Mouse (Mus musculus): ENCODE measurements around the gene Zfp598. TPM values are rescaled to one million over a fixed set of nuclear protein-coding genes. Genes with fewer than 3 reads are reported as not detected.
"Not testable (repeated sequence)": the region's sequence is repeated elsewhere in the genome, so short reads cannot be mapped to it uniquely, and the experiment has no call there.

Gene Zfp598
- polyA plus RNA-seq, 1 experiment from 2014 or later: 24.7 TPM

DNA sequence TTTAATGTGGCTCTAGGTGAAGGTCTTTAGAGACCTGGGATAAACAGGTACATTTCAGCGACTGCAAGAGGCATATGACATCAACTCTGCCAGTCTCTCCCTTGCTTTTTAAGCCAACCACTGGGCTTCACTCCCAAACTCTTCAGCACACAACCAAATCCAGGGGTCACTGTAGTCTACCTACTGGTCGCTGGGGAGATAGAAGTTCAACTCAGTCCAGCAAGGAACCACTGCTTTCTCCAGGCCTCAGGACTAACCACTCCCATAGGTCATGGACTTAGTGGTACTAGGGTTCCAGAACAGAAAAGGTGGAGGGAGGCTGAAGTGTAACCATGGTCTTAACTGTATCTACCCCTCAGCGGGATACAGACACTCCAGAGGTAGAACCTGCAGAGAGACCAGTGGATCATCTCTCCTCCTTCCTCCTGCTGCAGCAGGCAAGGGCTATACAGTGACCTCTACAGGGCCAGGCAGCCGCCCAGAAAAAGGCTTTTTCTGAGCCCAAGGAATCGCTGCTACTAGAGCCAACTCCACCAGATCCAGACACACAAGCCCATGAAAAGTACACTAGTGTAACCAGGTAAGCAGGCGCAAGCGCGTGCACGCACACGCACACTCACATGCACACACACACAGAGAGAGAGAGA is 20.6 kb upstream of the Zfp598 start:
- Histone ChIP-seq H3K4me3 (peak overlapping the region; percentile 80), H3K9me3 (no peaks in the 10 kb centered on the region), H3K27ac (no peak overlapping the region), H3K36me3 (peaks cover 32% of the 10 kb centered on the region), H3K27me3 (0 out of 2 replicates have a peak, but pooled peaks cover 3% of the 10 kb centered on the region), H3K4me2 (replicated peaks) (peak overlapping the region; percentile 86), H3K9ac (peak overlapping the region; percentile 90), H3K4me1 (peaks cover 54% of the 10 kb centered on the region)
- 69% methylated on average over 10 of the region's 10 CpGs for WGBS
- no peak for ATAC-seq (ENCODE audit: low FRiP score, low read depth)

- H3K4me1 ChIP-seq: peaks cover 46% of the 10 kb centered on the region
- peak overlapping the region; percentile 67 for H3K27ac ChIP-seq
- H3K27me3 ChIP-seq: 0 out of 2 replicates have a peak, but pooled peaks cover 3% of the 10 kb centered on the region
- peak overlapping the region; percentile 90 for H3K9ac ChIP-seq
- peaks cover 25% of the 10 kb centered on the region for H3K36me3 ChIP-seq
- peak; percentile 58 for ATAC-seq (ENCODE audit: low FRiP score, low read depth)
- peak overlapping the region; percentile 80 for H3K4me3 ChIP-seq
- no peaks in the 10 kb centered on the region for H3K9me3 ChIP-seq
- under 1% methylated on average over 35 of the region's 35 CpGs for WGBS
- peak overlapping the region; percentile 86 for H3K4me2 ChIP-seq (replicated peaks)
Observed at GRCm38 (mm10) chr17:24649581-24650069, 19.9 kb upstream of the Zfp598 start.

GRCm38 (mm10) chr17:24650070-24650616 is 19.3 kb upstream of the Zfp598 start, which contains the start of gene Slc9a3r2:
Slc9a3r2 (minus strand) TSS chr17:24650327.
- H3K9ac ChIP-seq: peak within 1 kb of the TSS; percentile 90
- 0% methylated on average over 37 of the region's 41 CpGs for WGBS
- H3K4me3 ChIP-seq: peak within 1 kb of the TSS; percentile 80
- peak; percentile 83 for ATAC-seq (ENCODE audit: low FRiP score, low read depth)
- H3K36me3 ChIP-seq: peaks cover 22% of the 10 kb centered on the region
- H3K4me1 ChIP-seq: peaks cover 41% of the 10 kb centered on the region
- H3K27me3 ChIP-seq: 0 out of 2 replicates have a peak, but pooled peaks cover 3% of the 10 kb centered on the region
- H3K4me2 ChIP-seq (replicated peaks): peak within 1 kb of the TSS; percentile 86
- H3K9me3 ChIP-seq: no peaks in the 10 kb centered on the region
- peak within 1 kb of the TSS; percentile 67 for H3K27ac ChIP-seq

- Histone ChIP-seq H3K27ac (0 out of 2 replicates have a peak overlapping the region, but pooled peaks have one; percentile 3), H3K4me1 (peaks cover 35% of the 10 kb centered on the region), H3K4me2 (replicated peaks) (peak overlapping the region; percentile 86), H3K27me3 (0 out of 2 replicates have a peak, but pooled peaks cover 3% of the 10 kb centered on the region), H3K4me3 (peak overlapping the region; percentile 80; the same call in 1 of the 2 replicates), H3K9ac (peak overlapping the region; percentile 90; the same call in 1 of the 2 replicates), H3K36me3 (peaks cover 17% of the 10 kb centered on the region), H3K9me3 (no peaks in the 10 kb centered on the region)
- WGBS: 79% methylated on average over 4 of the region's 4 CpGs
- ATAC-seq (ENCODE audit: low FRiP score, low read depth): no peak
Observed at GRCm38 (mm10) chr17:24650766-24651165, 18.7 kb upstream of the Zfp598 start.

DNA sequence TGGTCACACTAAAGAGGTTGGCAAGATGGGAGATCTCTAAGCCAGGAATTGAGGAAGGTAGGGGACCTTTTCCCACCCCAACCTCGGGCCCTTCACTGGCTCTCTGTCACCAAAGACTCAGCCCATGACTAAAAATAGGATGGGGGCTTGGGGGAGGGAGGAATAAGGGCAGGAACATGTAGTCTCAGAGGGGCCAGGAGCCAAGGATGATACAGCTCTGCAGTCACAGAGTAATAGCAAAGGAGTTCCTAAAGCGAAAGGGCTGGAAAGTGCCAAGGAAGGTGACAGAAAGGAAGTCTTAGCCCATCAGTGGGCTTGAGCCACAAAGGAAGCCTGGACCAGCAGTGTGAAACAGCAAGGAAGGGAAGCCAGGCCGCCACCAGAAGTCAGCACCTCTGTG is 17.7 kb upstream of the Zfp598 start:
- H3K4me2 ChIP-seq (replicated peaks): no peak overlapping the region
- H3K27ac ChIP-seq: no peak overlapping the region
- peaks cover 11% of the 10 kb centered on the region for H3K27me3 ChIP-seq
- H3K4me3 ChIP-seq: no peak overlapping the region
- H3K9me3 ChIP-seq: no peaks in the 10 kb centered on the region
- peaks cover 32% of the 10 kb centered on the region for H3K4me1 ChIP-seq
- WGBS: 61% methylated on average over 3 of the region's 3 CpGs
- H3K36me3 ChIP-seq: peaks cover 6% of the 10 kb centered on the region
- no peak for ATAC-seq (ENCODE audit: low FRiP score, low read depth)
- H3K9ac ChIP-seq: no peak overlapping the region

DNA sequence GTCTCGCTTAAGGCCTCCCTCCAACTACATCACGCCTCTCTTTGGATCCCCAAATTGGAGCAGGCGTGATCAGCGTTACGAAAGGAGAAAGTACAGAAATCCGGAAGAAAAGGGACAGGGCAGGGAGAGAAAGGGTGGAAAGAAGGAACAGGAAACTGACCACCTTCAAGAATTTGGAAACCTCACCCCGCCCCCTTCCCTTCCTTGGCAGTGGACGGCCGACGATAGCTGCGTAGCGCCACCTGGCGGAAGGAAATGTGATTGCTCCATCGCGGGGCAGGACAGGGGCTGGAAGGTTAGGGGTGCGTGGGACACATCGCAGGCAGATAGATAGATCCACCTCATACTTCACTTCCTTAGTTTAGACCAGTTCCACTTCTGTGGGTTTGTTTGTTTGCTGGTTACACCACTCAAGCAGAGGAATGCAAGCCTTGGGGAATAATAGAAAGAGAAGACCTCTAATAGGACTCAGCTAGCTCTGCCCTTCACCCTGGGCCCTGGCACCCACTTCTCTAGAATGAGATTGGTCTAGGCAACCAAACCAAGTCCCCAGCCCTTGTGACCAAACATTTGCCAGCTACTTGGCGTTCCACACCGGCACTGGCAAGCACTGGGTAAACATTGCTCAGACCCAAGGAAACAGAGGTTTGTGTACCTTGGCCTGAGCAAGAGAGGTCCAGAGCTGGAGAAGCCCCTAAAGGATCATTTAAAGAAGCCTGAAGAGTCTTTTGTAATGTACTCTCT is 15.3 kb upstream of the Zfp598 start:
- no peaks in the 10 kb centered on the region for H3K36me3 ChIP-seq
- H3K27me3 ChIP-seq: peaks cover 34% of the 10 kb centered on the region
- H3K4me3 ChIP-seq: peak overlapping the region; percentile 38
- H3K4me1 ChIP-seq: peaks cover 27% of the 10 kb centered on the region
- peak; percentile 61 for ATAC-seq (ENCODE audit: low FRiP score, low read depth)
- WGBS: 4% methylated on average over 19 of the region's 19 CpGs
- H3K9ac ChIP-seq: peak overlapping the region; percentile 58
- H3K27ac ChIP-seq: peak overlapping the region; percentile 44; the same call in 1 of the 2 replicates
- H3K9me3 ChIP-seq: no peaks in the 10 kb centered on the region
- peak overlapping the region; percentile 67 for H3K4me2 ChIP-seq (replicated peaks)

GRCm38 (mm10) chr17:24654969-24655368 is 14.5 kb upstream of the Zfp598 start:
- H3K36me3 ChIP-seq: no peaks in the 10 kb centered on the region
- no peak for ATAC-seq (ENCODE audit: low FRiP score, low read depth)
- WGBS: 70% methylated on average over 4 of the region's 4 CpGs
- no peak overlapping the region for H3K4me2 ChIP-seq (replicated peaks)
- H3K27me3 ChIP-seq: peaks cover 43% of the 10 kb centered on the region
- H3K9me3 ChIP-seq: no peaks in the 10 kb centered on the region
- H3K27ac ChIP-seq: no peak overlapping the region
- no peak overlapping the region for H3K9ac ChIP-seq
- peaks cover 22% of the 10 kb centered on the region for H3K4me1 ChIP-seq
- no peak overlapping the region for H3K4me3 ChIP-seq

DNA sequence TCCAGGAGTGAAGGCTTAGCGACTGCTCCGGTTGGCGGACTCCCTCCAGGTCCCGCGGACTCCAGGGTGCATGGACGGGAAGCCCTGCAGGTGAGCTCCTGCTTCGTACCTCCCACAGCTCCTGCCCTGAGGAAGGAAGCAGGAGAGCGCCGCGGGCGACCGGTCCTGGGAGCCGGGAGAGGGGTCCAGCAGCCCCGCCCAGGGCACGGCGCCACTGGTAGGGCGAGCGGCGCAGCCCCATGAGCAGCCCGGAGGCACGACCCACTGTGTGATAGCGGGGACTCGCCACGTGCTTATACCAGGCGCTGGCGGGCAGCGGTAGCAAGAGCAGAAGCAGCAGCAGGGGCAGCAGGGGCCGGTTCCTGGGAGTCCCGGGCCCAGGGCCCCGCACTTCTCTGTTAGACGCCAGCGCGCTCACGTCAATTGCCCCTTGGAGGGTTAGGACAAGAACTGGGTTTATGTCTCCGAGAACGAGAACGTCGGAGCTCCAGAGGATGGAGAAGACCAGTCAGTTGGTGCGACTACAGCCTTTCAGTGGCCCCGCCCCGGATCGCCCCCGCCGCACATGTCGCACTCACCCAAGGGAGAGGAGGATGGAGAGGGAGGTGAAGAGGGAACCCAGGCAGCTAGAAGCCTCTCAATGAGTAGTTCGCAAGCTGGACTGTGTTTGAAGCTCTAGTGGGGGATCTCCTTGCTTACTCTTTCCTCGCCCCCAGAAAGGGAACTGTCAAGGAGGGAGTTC is 11.3 kb upstream of the Zfp598 start, which contains the start of gene Npw:
Gene Npw (minus strand): TSS at position 441 of the 742 bp plus-strand sequence.
- H3K9me3 ChIP-seq: no peaks in the 10 kb centered on the region
- peak within 1 kb of the TSS; percentile 53 for H3K4me3 ChIP-seq
- no peak within 1 kb of the TSS for H3K27ac ChIP-seq
- WGBS: 2% methylated on average over 47 of the region's 47 CpGs
- peak within 1 kb of the TSS; percentile 96 for H3K4me2 ChIP-seq (replicated peaks)
- H3K9ac ChIP-seq: peak within 1 kb of the TSS; percentile 73
- H3K36me3 ChIP-seq: no peaks in the 10 kb centered on the region
- ATAC-seq (ENCODE audit: low FRiP score, low read depth): peak; percentile 17
- peaks cover 50% of the 10 kb centered on the region for H3K27me3 ChIP-seq
- peaks cover 16% of the 10 kb centered on the region for H3K4me1 ChIP-seq

GRCm38 (mm10) chr17:24667011-24667410 is 2.5 kb upstream of the Zfp598 start:
- H3K36me3 ChIP-seq; H3K27ac ChIP-seq; H3K4me3 ChIP-seq; H3K9me3 ChIP-seq; ATAC-seq (ENCODE audit: low FRiP score, low read depth); H3K27me3 ChIP-seq; H3K4me2 ChIP-seq (replicated peaks); H3K9ac ChIP-seq: not testable (repeated sequence)
- 66% methylated on average over 7 of the region's 7 CpGs for WGBS
- peaks cover 26% of the 10 kb centered on the region for H3K4me1 ChIP-seq

GRCm38 (mm10) chr17:24667416-24667815 is 2.1 kb upstream of the Zfp598 start:
- peaks cover 30% of the 10 kb centered on the region for H3K4me1 ChIP-seq
- no peaks in the 10 kb centered on the region for H3K36me3 ChIP-seq
- H3K4me2 ChIP-seq (replicated peaks): no peak overlapping the region
- no peaks in the 10 kb centered on the region for H3K27me3 ChIP-seq
- no peak overlapping the region for H3K9ac ChIP-seq
- H3K9me3 ChIP-seq: no peaks in the 10 kb centered on the region
- no peak overlapping the region for H3K27ac ChIP-seq
- H3K4me3 ChIP-seq: no peak overlapping the region
- no peak for ATAC-seq (ENCODE audit: low FRiP score, low read depth)
- WGBS: 23% methylated on average over 6 of the region's 6 CpGs

- peak overlapping the region; percentile 67 for H3K27ac ChIP-seq
- whole genome bisulfite sequencing: 12% methylated on average over 15 of the region's 15 CpGs
Observed at GRCm38 (mm10) chr17:24669214-24669544, 308 bp upstream of the Zfp598 start.

More at GRCm38 (mm10) chr17:24669214-24669544, 308 bp upstream of the Zfp598 start:
- H3K36me3 ChIP-seq; ATAC-seq (ENCODE audit: low FRiP score, low read depth); H3K27me3 ChIP-seq; H3K9me3 ChIP-seq: not testable (repeated sequence)
- H3K4me3 ChIP-seq: peak overlapping the region; percentile 97
- H3K4me2 ChIP-seq (replicated peaks): peak overlapping the region; percentile 94
- H3K9ac ChIP-seq: peak overlapping the region; percentile 98
- H3K4me1 ChIP-seq: peaks cover 35% of the 10 kb centered on the region

Data from limb, embryonic 13.5 days (tissue).